Mouse (Mus musculus) bone marrow macrophage, adult 2 months (primary cell): ENCODE data around the gene Pitpnc1. TPM values are rescaled to one million over a fixed set of nuclear protein-coding genes. Genes with fewer than 3 reads are reported as not detected.

Experiments
- H3K27ac ChIP-seq: 2 replicates; pipeline ENCODE4 v1.5.1; 2012; ENCODE audit warnings: low read depth, low read length; ENCODE audit not compliant: insufficient read depth
- H3K4me1 ChIP-seq: 2 replicates; pipeline ENCODE4 v1.6.1; 2012; ENCODE audit warnings: low read length; ENCODE audit not compliant: control insufficient read depth, insufficient read depth
- H3K4me3 ChIP-seq: 2 replicates; pipeline ENCODE4 v1.5.1; 2012; ENCODE audit warnings: mild to moderate bottlenecking, low read length, moderate library complexity; ENCODE audit not compliant: insufficient read depth
- CTCF ChIP-seq: IDR thresholded peaks from 2 replicates; pipeline ENCODE4 v1.5.1; 2012; ENCODE audit warnings: low read depth, mild to moderate bottlenecking, low read length, moderate library complexity
- POLR2A ChIP-seq: IDR thresholded peaks from 2 replicates; pipeline ENCODE4 v1.6.1; 2012; ENCODE audit warnings: mild to moderate bottlenecking, low read depth, low read length, borderline replicate concordance
- polyA plus RNA-seq: library from polyadenylated mRNA; stranded (reverse); fragments of >200 nt; gene quantifications from 2 replicates; pipeline ENCODE4 v1.2.4, GENCODE M21; 2012; ENCODE audit not compliant: missing spikeins, insufficient read depth, insufficient read length

Pitpnc1 gene
- polyA plus RNA-seq, 1 experiment: 14.6 TPM

- H3K27ac ChIP-seq: no peak overlapping the region
- TF ChIP-seq CTCF (no peak), POLR2A (no peak)
- H3K4me1 ChIP-seq: peaks cover 34% of the 10 kb centered on the region
- no peak overlapping the region for H3K4me3 ChIP-seq
These were observed 27.1 kb downstream of the Pitpnc1 start for GRCm38 (mm10) chr11:107443121-107444095.

GRCm38 (mm10) chr11:107441050-107441449 is 29.4 kb downstream of the Pitpnc1 start:
- Histone ChIP-seq H3K27ac (no peak overlapping the region), H3K4me3 (no peak overlapping the region), H3K4me1 (peaks cover 20% of the 10 kb centered on the region)
- TF ChIP-seq POLR2A (no peak), CTCF (no peak)

- Histone ChIP-seq H3K27ac (no peak overlapping the region), H3K4me1 (peaks cover 10% of the 10 kb centered on the region), H3K4me3 (no peak overlapping the region)
- no peak for TF ChIP-seq POLR2A
- TF ChIP-seq CTCF: no peak
These were observed 32.4 kb downstream of the Pitpnc1 start for GRCm38 (mm10) chr11:107438140-107438539.

GRCm38 (mm10) chr11:107437723-107438122 is 32.8 kb downstream of the Pitpnc1 start:
- TF ChIP-seq CTCF (no peak), POLR2A (no peak)
- Histone ChIP-seq H3K4me3 (no peak overlapping the region), H3K4me1 (peaks cover 10% of the 10 kb centered on the region)

GRCm38 (mm10) chr11:107435776-107436449 is 34.6 kb downstream of the Pitpnc1 start:
- H3K27ac ChIP-seq: no peak overlapping the region
- H3K4me1 ChIP-seq: no peaks in the 10 kb centered on the region
- H3K4me3 ChIP-seq: no peak overlapping the region
- no peak for TF ChIP-seq POLR2A
- no peak for TF ChIP-seq CTCF

More at GRCm38 (mm10) chr11:107437723-107438122, 32.8 kb downstream of the Pitpnc1 start:
- H3K27ac ChIP-seq: no peak overlapping the region

GRCm38 (mm10) chr11:107431197-107431965 is 39.1 kb downstream of the Pitpnc1 start:
- peaks cover 4% of the 10 kb centered on the region for H3K4me1 ChIP-seq
- H3K27ac ChIP-seq: no peak overlapping the region
- no peak for TF ChIP-seq POLR2A
- TF ChIP-seq CTCF: no peak
- H3K4me3 ChIP-seq: no peak overlapping the region

- Histone ChIP-seq H3K27ac (no peak overlapping the region), H3K4me3 (no peak overlapping the region), H3K4me1 (peaks cover 4% of the 10 kb centered on the region)
- no peak for TF ChIP-seq CTCF
- no peak for TF ChIP-seq POLR2A
These were observed 42.5 kb downstream of the Pitpnc1 start for GRCm38 (mm10) chr11:107428011-107428410.

- H3K27ac ChIP-seq: no peak overlapping the region
- no peak overlapping the region for H3K4me3 ChIP-seq
- H3K4me1 ChIP-seq: peaks cover 4% of the 10 kb centered on the region
- TF ChIP-seq CTCF: no peak
- TF ChIP-seq POLR2A: no peak
These were observed 46.3 kb downstream of the Pitpnc1 start for GRCm38 (mm10) chr11:107424176-107424575.

- peaks cover 4% of the 10 kb centered on the region for H3K4me1 ChIP-seq
- H3K27ac ChIP-seq: no peak overlapping the region
- TF ChIP-seq CTCF (no peak), POLR2A (no peak)
- no peak overlapping the region for H3K4me3 ChIP-seq
These were observed 48.1 kb downstream of the Pitpnc1 start for GRCm38 (mm10) chr11:107422356-107422754.
